22 mouse cellular contexts compared by ENCODE assay signal in the genomic region with DNA sequence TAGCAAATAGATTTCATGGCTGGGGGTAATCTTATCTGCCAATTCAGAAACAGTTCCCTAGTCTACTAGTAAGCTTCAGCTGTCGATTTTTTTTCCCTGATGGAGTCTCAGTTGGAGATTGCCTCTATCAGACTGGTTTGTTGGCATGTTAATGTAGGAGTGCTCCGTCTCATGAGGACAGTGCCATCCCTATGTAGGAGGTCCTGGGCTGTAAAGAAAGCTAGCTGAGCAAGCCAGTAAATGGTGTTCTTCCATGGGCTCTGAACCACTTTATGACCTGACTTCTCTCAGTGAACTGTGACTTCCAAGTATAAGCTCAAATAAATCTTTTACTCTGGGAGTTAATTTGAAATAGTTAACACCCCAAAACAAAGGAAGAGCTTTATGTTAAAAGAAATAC.
"Had no signal": no experiment of that assay in that cellular context is flagged by ENCODE, and none has a peak within 500 bp of the region (broad histone marks: within the 10 kb centered on the region; RNA-seq: fewer than 3 reads in every experiment).

No protein-coding gene starts in this region.

- H3K36me3 ChIP-seq: lung, embryonic 15.5 days; midbrain, embryonic 10.5 days; midbrain, embryonic 12.5 days; neural tube, embryonic 13.5 days; neural tube, embryonic 15.5 days had no signal

- H3K9me3 ChIP-seq: lung, embryonic 15.5 days; midbrain, embryonic 10.5 days; midbrain, embryonic 12.5 days; neural tube, embryonic 13.5 days; neural tube, embryonic 15.5 days had no signal

- DNase-seq: lung, adult 2 months; lung, postnatal 14 days; lung, postnatal 36 days; midbrain, embryonic 14.5 days; retina, postnatal 1 day; right cerebral cortex, adult 18-20 months; right cerebral cortex, postnatal 25 days; right cerebral cortex, postnatal 4 days; spleen, adult 18-20 months; thymus, adult 18-20 months; thymus, postnatal 14 days; thymus, postnatal 36 days had no signal

- H3K4me1 ChIP-seq: lung, embryonic 15.5 days; midbrain, embryonic 10.5 days; midbrain, embryonic 12.5 days; neural tube, embryonic 15.5 days had no signal

- H3K27ac ChIP-seq: lung, embryonic 15.5 days; macrophage; midbrain, embryonic 10.5 days; midbrain, embryonic 12.5 days; neural tube, embryonic 13.5 days; neural tube, embryonic 15.5 days had no signal

- H3K9ac ChIP-seq: lung, embryonic 15.5 days; midbrain, embryonic 12.5 days; neural tube, embryonic 13.5 days; neural tube, embryonic 15.5 days had no signal

- H3K4me2 ChIP-seq: lung, embryonic 15.5 days; midbrain, embryonic 12.5 days; neural tube, embryonic 13.5 days; neural tube, embryonic 15.5 days had no signal

- H3K4me3 ChIP-seq: lung, embryonic 15.5 days; megakaryocyte, embryonic 14.5 days; midbrain, embryonic 10.5 days; midbrain, embryonic 12.5 days; myocyte; neural tube, embryonic 13.5 days; neural tube, embryonic 15.5 days had no signal

- ATAC-seq: lung, postnatal 0 days; midbrain, embryonic 16.5 days had no signal

- H3K27me3 ChIP-seq: lung, embryonic 15.5 days; megakaryocyte, embryonic 14.5 days; midbrain, embryonic 12.5 days; neural tube, embryonic 13.5 days; neural tube, embryonic 15.5 days had no signal
